Mouse (Mus musculus) embryonic facial prominence, embryonic 10.5 days (tissue): Measurements from ENCODE around the gene Crocc2. TPM values are rescaled to one million over a fixed set of nuclear protein-coding genes. Genes with fewer than 3 reads are reported as not detected.

ENCODE experiments used
- DNase-seq: peaks from one replicate; pipeline ENCODE4 v3.0.0-alpha.2; 2017; ENCODE audit warnings: low spot score
- H3K27ac ChIP-seq: fragments of 300-500 bp; sonication (generic); replicated peaks from 2 replicates; pipeline ENCODE4 v1.5.1; 2016; ENCODE audit warnings: mild to moderate bottlenecking
- H3K27me3 ChIP-seq: fragments of 300-500 bp; sonication (generic); replicated peaks from 2 replicates; pipeline ENCODE4 v1.6.1; 2016; ENCODE audit warnings: low read depth, mild to moderate bottlenecking; ENCODE audit not compliant: poor library complexity, severe bottlenecking
- H3K36me3 ChIP-seq: fragments of 300-500 bp; sonication (generic); replicated peaks from 2 replicates; pipeline ENCODE4 v1.6.1; 2016; ENCODE audit warnings: mild to moderate bottlenecking, moderate library complexity
- H3K4me1 ChIP-seq: fragments of 300-500 bp; sonication (generic); 2 replicates; pipeline ENCODE4 v1.6.1; 2016
- H3K4me3 ChIP-seq: fragments of 300-500 bp; sonication (generic); 2 replicates; pipeline ENCODE4 v1.5.1; 2016; ENCODE audit warnings: mild to moderate bottlenecking, moderate library complexity
- H3K9me3 ChIP-seq: fragments of 300-500 bp; sonication (generic); 2 replicates; pipeline ENCODE4 v1.6.1; 2016; ENCODE audit warnings: mild to moderate bottlenecking
- WGBS: fragments of 180-500 bp; shearing (Covaris S2); methylation state at CpG from one replicate; pipeline ENCODE4 v1.1.7; 2016; 5-methylcytosine and 5-hydroxymethylcytosine counted together
- polyA plus RNA-seq: library from polyadenylated mRNA; unstranded; fragments of >200 nt; fragmentation: Nextera tagmentation; extraction: Ambion mirVana; gene quantifications from 2 replicates; pipeline ENCODE4 v1.2.1, GENCODE M21; 2016

Crocc2 gene
- polyA plus RNA-seq, 1 experiment from 2014 or later = 0.19 TPM

DNA sequence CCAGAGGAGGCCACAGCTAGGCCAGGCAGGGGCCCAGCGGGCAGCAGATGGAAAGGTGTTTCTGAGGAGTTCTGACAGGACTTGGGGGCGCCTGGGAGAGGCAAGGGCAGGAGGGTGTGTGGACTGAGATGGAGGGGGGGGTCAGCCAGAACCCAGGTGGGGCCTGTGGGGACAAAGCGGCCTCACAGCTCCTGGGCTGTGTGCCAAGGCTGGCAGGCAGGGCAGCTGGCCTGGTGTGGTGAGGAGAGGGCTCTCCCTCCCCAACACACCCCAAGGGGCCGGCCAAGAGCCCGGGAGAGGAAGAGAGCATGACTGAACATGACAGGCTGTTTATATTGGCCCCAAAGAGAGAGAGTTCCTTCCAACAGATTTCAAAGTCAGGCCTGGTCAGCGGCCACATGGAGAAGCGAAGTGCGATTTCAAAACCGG is 41.7 kb downstream of the Crocc2 start:
- peak; percentile 51 for DNase-seq
- H3K4me1 ChIP-seq = peaks cover 71% of the 10 kb centered on the region
- H3K9me3 ChIP-seq = no peaks in the 10 kb centered on the region
- H3K27ac ChIP-seq = peak overlapping the region; percentile 73
- WGBS = 55% methylated on average over 9 of the region's 9 CpGs
- no peaks in the 10 kb centered on the region for H3K27me3 ChIP-seq
- H3K36me3 ChIP-seq = no peaks in the 10 kb centered on the region
- no peak overlapping the region for H3K4me3 ChIP-seq

DNA sequence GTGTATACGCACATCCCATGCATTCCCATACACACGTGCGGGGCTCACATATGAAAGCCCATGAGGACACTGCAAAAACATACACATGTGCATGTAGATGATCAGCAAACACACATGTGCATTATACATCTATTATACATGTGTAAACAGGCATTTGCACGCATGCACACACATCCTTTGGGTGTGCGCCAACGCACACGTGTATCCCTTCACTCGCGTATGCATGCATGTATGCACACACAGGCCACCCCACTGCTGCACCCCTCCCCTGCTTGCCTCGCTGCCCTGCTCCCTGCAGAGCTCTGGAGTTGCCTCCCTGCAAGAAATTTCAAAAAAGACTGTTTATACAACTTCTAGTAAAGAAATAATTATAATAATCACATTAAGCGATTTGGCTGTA is 42.5 kb downstream of the Crocc2 start:
- peak overlapping the region; percentile 69 for H3K27ac ChIP-seq
- no peak overlapping the region for H3K4me3 ChIP-seq
- DNase-seq = no peak
- H3K4me1 ChIP-seq = peaks cover 76% of the 10 kb centered on the region
- WGBS = 86% methylated on average over 11 of the region's 11 CpGs
- no peaks in the 10 kb centered on the region for H3K9me3 ChIP-seq
- no peaks in the 10 kb centered on the region for H3K36me3 ChIP-seq
- no peaks in the 10 kb centered on the region for H3K27me3 ChIP-seq

DNA sequence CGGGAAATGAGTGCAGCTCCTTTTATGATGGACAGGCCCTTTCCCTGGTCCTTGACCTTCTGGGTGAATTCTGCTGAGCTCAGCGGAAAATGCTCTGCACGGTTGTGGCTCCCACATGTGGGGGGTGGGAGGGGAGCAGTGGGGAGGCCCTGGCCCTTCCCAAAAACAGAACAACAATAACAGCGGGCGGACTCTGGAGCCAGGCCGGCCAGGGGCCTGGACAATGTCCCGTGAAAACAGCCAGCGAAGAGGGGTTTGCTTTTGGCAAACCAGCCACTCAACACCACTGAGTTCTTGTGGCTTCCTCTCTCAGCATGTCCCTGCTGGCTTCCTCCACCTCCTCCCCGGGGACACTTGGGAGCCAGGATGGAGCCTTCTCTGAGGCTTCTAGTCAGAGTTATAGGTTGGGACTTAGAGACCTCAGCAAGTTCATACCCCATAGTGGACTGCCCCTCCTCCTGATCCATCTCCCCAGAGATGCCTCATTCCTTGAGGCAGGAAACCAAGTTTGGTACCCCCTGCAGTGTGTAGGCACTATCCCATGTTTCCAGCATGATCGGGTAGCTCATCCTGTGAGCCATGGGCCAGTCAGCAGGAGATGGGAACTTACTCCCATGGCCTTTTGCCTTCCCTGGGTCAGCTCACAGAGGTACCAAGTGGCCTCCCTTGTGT is 43.2 kb downstream of the Crocc2 start:
- no peak overlapping the region for H3K4me3 ChIP-seq
- no peaks in the 10 kb centered on the region for H3K9me3 ChIP-seq
- 45% methylated on average over 10 of the region's 10 CpGs for WGBS
- H3K36me3 ChIP-seq = no peaks in the 10 kb centered on the region
- peaks cover 75% of the 10 kb centered on the region for H3K4me1 ChIP-seq
- peak; percentile 55 for DNase-seq
- H3K27ac ChIP-seq = peak overlapping the region; percentile 69
- no peaks in the 10 kb centered on the region for H3K27me3 ChIP-seq

GRCm38 (mm10) chr1:93212441-93212840 is 43.9 kb downstream of the Crocc2 start:
- Histone ChIP-seq H3K4me3 (no peak overlapping the region), H3K27me3 (no peaks in the 10 kb centered on the region), H3K4me1 (peaks cover 80% of the 10 kb centered on the region), H3K27ac (peak overlapping the region; percentile 69), H3K9me3 (no peaks in the 10 kb centered on the region), H3K36me3 (no peaks in the 10 kb centered on the region)
- WGBS = 84% methylated on average over 7 of the region's 7 CpGs
- DNase-seq = no peak

- H3K9me3 ChIP-seq = no peaks in the 10 kb centered on the region
- H3K4me1 ChIP-seq = peaks cover 81% of the 10 kb centered on the region
- DNase-seq = peak; percentile 52
- 29% methylated on average over 5 of the region's 5 CpGs for WGBS
- peak overlapping the region; percentile 69 for H3K27ac ChIP-seq
- H3K27me3 ChIP-seq = 0 out of 2 replicates have a peak, but pooled peaks cover 6% of the 10 kb centered on the region
- no peak overlapping the region for H3K4me3 ChIP-seq
- H3K36me3 ChIP-seq = no peaks in the 10 kb centered on the region
Observed at GRCm38 (mm10) chr1:93214612-93215011, 46.1 kb downstream of the Crocc2 start.

DNA sequence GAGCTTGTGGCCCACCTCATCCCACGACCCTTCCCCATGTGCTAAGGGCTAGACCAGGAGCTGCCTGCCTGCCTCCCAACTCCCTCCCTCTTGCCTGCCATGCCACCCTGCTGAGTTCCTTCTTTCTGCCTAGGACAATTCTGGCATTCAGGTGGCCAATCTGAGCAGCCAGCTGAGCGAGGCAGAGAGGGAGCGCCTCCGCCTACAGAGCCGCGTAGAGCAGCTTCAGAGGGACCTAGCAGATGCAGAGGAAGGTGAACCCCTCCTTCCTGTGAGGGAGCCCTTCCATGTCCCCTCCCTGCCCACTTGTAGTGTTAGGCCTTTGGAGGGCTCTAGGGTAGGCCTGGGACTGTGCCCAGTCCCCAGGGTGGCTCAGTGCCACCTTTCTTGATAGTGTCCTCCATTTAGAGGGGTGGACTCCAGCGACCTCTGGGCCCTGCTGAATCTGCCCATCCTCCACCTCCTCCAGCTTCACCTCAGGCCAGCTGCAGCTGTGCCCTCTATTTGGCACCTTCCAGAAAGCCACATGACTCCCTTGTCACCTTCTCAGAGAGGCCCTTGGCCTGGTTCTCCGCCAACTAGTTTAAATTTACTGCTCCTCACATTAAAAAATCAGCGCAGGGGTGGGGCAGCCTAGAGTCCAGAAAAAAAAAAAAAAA is 48.4 kb downstream of the Crocc2 start:
- Histone ChIP-seq H3K27ac (peak overlapping the region; percentile 63), H3K27me3 (0 out of 2 replicates have a peak, but pooled peaks cover 6% of the 10 kb centered on the region), H3K36me3 (no peaks in the 10 kb centered on the region), H3K4me3 (no peak overlapping the region), H3K4me1 (peaks cover 79% of the 10 kb centered on the region), H3K9me3 (no peaks in the 10 kb centered on the region)
- DNase-seq = no peak
- WGBS = 67% methylated on average over 9 of the region's 9 CpGs

GRCm38 (mm10) chr1:93217530-93217929 is 49.0 kb downstream of the Crocc2 start:
- 36% methylated on average over 7 of the region's 7 CpGs for WGBS
- H3K27ac ChIP-seq = peak overlapping the region; percentile 27
- H3K4me3 ChIP-seq = no peak overlapping the region
- DNase-seq = no peak
- H3K36me3 ChIP-seq = no peaks in the 10 kb centered on the region
- peaks cover 73% of the 10 kb centered on the region for H3K4me1 ChIP-seq
- 0 out of 2 replicates have a peak, but pooled peaks cover 11% of the 10 kb centered on the region for H3K27me3 ChIP-seq
- H3K9me3 ChIP-seq = no peaks in the 10 kb centered on the region

GRCm38 (mm10) chr1:93220776-93221175 is 52.3 kb downstream of the Crocc2 start:
- no peaks in the 10 kb centered on the region for H3K9me3 ChIP-seq
- H3K4me1 ChIP-seq = peaks cover 71% of the 10 kb centered on the region
- DNase-seq = peak; percentile 75
- H3K4me3 ChIP-seq = no peak overlapping the region
- H3K27me3 ChIP-seq = peaks cover 38% of the 10 kb centered on the region
- WGBS = 44% methylated on average over 7 of the region's 7 CpGs
- H3K27ac ChIP-seq = peak overlapping the region; percentile 88
- H3K36me3 ChIP-seq = no peaks in the 10 kb centered on the region

DNA sequence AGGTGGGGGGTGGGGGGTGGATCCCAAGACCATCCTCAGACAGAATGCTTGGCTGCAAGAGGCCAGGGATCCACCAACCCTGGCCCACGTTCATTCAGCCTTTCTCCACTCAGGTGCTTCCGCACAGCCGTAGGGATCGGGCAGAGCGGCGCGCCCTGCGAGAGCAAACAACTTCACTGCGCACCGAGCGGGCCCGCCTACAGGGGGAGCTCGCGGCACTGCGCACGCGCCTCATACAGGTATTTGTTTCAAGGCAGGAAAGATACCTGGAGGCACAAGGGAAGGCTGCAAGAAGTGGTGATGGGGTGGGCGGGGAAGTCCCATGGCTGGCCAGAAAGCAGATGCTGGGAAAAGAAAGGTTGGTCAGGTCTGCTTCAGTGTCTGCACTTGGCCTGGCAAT is 55.4 kb downstream of the Crocc2 start:
- Histone ChIP-seq H3K27ac (no peak overlapping the region), H3K27me3 (peaks cover 32% of the 10 kb centered on the region), H3K9me3 (no peaks in the 10 kb centered on the region), H3K36me3 (no peaks in the 10 kb centered on the region), H3K4me1 (peaks cover 58% of the 10 kb centered on the region), H3K4me3 (no peak overlapping the region)
- WGBS = 5% methylated on average over 18 of the region's 18 CpGs
- peak; percentile 77 for DNase-seq

- H3K27me3 ChIP-seq = peaks cover 32% of the 10 kb centered on the region
- H3K9me3 ChIP-seq = no peaks in the 10 kb centered on the region
- H3K36me3 ChIP-seq = no peaks in the 10 kb centered on the region
- H3K4me3 ChIP-seq = no peak overlapping the region
- DNase-seq = peak; percentile 23
- 41% methylated on average over 4 of the region's 4 CpGs for WGBS
- H3K27ac ChIP-seq = peak overlapping the region; percentile 65
- peaks cover 54% of the 10 kb centered on the region for H3K4me1 ChIP-seq
Observed at GRCm38 (mm10) chr1:93225226-93225625, 56.7 kb downstream of the Crocc2 start.

GRCm38 (mm10) chr1:93225731-93226520 is 57.4 kb downstream of the Crocc2 start:
- Histone ChIP-seq H3K4me3 (no peak overlapping the region), H3K9me3 (no peaks in the 10 kb centered on the region), H3K27ac (peak overlapping the region; percentile 70), H3K36me3 (no peaks in the 10 kb centered on the region), H3K27me3 (peaks cover 32% of the 10 kb centered on the region), H3K4me1 (peaks cover 47% of the 10 kb centered on the region)
- DNase-seq = no peak
- 83% methylated on average over 5 of the region's 5 CpGs for WGBS

DNA sequence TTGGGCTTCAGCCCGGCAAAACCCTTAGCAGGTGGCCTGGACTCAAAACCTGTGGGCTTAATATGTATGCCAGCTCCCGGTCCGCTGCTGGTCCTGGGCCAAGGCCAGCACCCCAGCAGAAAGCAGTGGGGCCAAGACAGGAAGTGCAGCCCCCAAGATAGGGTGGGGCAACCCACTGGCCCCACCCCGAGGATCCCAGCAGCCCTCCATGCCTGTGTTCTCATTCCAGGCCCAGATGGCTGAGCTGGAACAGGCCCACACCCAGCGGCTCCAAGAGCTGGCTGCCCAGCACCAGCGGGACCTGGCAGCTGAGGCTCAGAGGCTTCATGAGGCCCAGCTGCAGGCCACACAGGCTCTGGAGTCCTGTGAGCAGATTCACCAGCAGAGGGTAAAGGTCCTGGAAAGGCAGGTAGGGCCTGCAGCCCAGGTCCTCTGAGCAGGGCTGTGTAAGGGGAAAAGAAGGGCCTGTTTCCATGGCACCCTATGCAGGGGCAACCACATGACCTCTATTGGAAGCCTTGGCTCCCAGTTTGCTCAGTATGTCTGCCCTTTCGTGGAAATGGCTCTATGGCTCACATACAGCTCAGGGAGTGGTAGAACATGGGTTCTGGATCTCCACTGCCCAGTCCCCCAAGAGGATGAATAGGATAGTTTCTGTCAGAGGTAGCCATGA is 58.9 kb downstream of the Crocc2 start:
- Histone ChIP-seq H3K27me3 (peaks cover 28% of the 10 kb centered on the region), H3K27ac (peak overlapping the region; percentile 61), H3K9me3 (no peaks in the 10 kb centered on the region), H3K4me1 (peaks cover 43% of the 10 kb centered on the region), H3K36me3 (no peaks in the 10 kb centered on the region), H3K4me3 (no peak overlapping the region)
- no peak for DNase-seq
- WGBS = 89% methylated on average over 7 of the region's 7 CpGs
